Mouse (Mus musculus) thymus, postnatal 25 days (tissue): ENCODE data around the gene Rad23b.
"Not testable (repeated sequence)": the region's sequence is repeated elsewhere in the genome, so short reads cannot be mapped to it uniquely, and the experiment has no call there.

Experiments
- DNase-seq: peaks from one replicate; pipeline ENCODE4 v3.0.0; 2022

The Rad23b gene

GRCm38 (mm10) chr4:55349452-55350218, at the start of gene Rad23b:
Rad23b (plus strand) TSS chr4:55350043.
- DNase-seq: peak; percentile 100

- no peak for DNase-seq
Observed at GRCm38 (mm10) chr4:55304121-55304520, 45.7 kb upstream of the Rad23b start.

DNA sequence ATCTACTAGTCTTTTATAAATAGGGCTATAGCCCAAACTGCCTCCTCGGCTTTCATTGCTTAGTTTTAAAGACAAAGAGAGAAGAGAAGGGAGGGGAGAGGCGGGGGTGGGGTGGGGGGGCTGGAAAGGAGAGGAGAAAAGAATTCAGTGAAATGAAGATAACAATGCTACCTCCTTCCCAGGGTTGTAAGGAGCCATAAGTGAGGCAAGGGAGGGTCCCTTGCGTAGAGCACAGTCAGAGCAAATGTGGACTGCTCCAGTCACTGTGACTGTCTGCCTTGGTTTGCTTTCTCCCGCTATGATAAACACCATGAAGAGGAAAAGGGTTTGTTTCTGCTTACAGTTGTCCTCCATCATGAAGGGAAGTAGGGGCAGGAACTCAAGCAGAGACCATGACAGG, 43.2 kb upstream of the Rad23b start:
- DNase-seq: no peak

GRCm38 (mm10) chr4:55316726-55317125, 33.1 kb upstream of the Rad23b start:
- no peak for DNase-seq

- not testable (repeated sequence) for DNase-seq
Observed at GRCm38 (mm10) chr4:55318350-55318749, 31.5 kb upstream of the Rad23b start.

DNA sequence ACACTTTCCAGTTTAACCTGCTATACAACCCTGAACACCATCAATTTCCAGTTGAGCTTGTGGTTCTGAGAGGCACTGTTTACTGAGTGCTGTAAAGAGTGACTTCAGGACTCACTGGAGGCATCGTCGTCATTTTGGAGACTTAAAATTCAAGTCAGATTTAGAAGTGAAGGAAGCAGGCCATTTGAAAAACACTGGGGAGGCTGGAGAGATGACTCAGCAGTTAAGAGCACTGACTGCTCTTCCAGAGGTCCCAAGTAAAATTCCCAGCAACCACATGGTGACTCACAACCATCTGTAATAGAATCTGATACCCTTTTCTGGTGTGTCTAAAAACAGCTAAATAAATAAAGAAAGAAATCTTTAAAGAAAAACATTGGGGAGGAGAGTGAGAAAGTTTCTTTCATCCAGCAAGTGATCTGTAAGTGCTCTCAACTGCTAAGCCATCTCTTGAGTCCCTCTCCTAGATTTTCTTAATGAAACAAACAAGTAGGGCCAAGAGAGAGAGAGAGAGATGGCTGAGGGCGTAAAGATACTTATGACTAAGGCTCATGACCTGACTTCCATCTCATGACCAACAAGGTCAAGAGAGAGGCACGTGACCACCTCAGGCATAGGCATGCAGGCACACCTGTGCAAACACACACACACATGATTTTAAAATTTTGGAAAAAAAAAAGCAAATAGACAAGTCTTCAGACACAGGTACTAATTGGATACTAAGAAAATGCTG, 23.9 kb upstream of the Rad23b start:
- DNase-seq: no peak

- DNase-seq: no peak
Observed at GRCm38 (mm10) chr4:55327508-55327907, 22.3 kb upstream of the Rad23b start.

GRCm38 (mm10) chr4:55328471-55328870, 21.4 kb upstream of the Rad23b start:
- peak; percentile 18 for DNase-seq

DNA sequence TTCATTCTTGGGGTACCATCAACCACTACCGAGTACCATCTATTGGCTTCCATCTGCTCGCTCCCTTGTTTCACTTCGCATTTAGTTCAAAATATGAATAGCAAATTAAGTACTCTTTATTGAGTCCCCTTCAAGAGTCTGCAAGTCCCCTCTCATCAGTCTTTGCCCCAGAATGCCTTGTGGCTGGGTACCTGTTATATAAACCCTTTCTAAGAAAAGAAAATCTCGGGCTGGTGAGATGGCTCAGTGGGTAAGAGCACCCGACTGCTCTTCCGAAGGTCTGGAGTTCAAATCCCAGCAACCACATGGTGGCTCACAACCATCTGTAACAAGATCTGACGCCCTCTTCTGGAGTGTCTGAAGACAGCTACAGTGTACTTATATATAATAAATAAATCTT, 20.9 kb upstream of the Rad23b start:
- not testable (repeated sequence) for DNase-seq

DNA sequence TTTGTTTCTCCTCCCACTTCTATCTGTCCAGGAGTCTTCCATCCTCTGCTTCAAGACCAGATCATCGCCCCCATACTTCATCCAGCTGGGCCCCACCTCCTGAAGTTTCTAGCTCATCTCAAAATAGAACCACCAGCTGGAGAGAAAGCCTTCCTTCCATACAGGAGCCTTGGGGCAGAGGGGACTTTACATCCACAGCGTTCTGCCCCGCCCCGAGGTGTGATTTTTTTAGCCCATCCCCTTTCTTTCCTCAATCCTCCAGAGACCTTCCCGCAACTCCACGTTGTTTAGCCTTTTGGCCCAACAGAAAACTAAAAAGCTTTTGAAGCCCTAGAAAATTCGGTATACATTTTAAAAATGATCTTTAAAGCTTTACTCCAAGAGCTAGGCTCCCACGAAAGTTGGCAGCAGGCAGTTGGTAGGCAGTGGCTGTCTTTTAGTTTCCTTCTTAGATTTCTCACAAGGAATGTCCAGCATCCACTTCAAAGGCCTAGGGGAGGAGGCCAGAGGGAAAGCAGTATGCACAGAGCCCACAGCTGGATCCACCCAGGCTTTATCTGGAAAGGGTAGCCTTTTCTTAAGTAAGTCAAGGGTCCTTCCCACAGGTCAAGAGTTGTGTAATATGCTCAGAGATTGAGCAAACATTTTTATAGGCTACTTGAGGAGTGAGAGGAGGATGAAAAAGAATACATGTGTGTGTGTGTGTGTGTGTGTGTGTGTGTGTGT, 20.1 kb upstream of the Rad23b start:
- no peak for DNase-seq

DNA sequence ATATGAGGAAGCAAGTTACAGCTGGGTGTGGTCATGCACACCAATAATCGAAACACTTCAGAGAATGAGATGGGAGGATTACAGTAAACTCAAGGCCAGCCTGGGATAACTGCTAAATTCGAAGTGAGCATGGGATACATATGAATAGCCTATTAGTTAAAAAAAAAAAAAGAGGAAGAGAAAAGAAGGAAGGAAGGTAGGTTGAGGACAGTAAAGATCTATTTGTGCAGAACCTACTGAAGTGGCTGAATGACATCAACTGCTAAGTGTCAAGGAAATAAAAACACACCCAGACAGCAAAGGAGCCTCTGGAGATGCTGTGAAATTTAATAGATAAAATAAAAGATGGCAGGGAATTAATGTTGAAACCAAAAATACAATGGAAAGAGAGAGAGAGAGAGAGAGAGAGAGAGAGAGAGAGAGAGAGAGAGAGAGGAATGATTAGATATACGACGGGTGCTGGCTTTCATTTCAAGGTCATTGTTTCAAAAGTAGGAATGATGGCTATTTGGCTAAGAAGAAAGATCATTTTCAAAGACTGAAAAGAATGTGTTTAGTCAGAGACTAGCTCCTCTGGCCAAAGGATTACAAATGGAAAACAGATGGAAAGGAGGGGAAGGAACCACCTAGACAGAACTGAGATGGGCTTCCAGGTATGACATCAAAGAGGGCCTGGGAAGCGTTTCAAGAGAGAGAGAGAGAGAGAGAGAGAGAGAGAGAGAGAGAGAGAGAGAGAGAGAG, 14.6 kb upstream of the Rad23b start:
- DNase-seq: no peak

- DNase-seq: no peak
Observed at GRCm38 (mm10) chr4:55338905-55339304, 10.9 kb upstream of the Rad23b start.

GRCm38 (mm10) chr4:55339388-55339787, 10.5 kb upstream of the Rad23b start:
- no peak for DNase-seq

GRCm38 (mm10) chr4:55341797-55342196, 8.0 kb upstream of the Rad23b start:
- DNase-seq: no peak

DNA sequence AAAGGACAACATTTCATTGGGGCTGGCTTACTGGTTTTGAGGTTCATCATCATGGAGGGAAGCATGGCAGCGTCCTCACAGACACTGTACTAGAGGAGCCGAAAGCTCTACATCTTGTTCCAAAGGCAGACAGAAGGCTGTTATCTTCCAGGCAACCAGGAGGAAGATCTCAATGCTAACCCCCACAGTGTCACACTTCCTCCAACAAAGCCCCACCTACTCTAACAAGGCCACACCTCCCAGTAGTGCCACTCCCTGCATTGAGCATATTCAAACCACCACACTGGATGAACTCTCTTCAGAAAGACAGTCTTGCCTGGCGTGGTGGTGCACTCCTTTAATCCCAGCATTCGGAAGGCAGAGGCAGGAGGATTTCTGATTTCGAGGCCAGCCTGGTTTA, 7.2 kb upstream of the Rad23b start:
- peak; percentile 47 for DNase-seq

GRCm38 (mm10) chr4:55343287-55343686, 6.6 kb upstream of the Rad23b start:
- DNase-seq: peak; percentile 48

- DNase-seq: no peak
Observed at GRCm38 (mm10) chr4:55348759-55349451, 938 bp upstream of the Rad23b start.

DNA sequence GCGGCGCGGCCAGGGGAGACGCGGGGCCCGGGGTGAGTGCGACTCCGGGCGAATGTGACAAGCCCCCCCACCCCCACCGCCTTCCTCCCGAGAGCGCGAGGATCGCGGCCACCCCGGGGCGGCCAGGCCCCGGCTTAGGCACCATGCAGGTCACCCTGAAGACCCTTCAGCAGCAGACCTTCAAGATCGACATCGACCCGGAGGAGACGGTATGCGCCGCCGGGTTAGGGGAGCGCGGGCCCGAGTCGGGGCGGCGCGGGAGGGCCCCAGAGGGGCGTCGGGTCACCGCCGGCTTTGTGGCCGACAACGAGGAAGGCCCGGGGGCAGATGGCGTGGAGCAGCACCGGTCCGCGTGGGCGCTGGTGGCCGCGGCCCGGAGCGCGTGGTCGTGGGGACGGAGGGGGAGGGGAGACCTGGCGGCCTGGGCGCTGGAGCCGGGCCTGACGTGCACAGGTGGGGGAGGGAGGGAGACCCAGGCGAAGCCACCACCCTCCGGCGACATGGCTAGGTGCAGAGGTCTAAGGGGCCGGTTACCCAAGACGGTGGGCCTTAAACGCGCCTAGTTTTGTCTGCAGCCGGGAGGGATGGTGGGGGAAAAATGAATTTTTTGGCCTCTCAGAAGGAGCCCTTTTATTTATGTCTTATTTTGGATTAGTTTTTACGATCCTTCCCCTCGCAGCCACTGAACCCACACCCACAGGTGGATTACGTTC, 532 bp downstream of the Rad23b start:
- peak; percentile 69 for DNase-seq

- DNase-seq: no peak
Observed at GRCm38 (mm10) chr4:55351037-55351436, 1.2 kb downstream of the Rad23b start.

GRCm38 (mm10) chr4:55351860-55352259, 2.0 kb downstream of the Rad23b start:
- DNase-seq: no peak

DNA sequence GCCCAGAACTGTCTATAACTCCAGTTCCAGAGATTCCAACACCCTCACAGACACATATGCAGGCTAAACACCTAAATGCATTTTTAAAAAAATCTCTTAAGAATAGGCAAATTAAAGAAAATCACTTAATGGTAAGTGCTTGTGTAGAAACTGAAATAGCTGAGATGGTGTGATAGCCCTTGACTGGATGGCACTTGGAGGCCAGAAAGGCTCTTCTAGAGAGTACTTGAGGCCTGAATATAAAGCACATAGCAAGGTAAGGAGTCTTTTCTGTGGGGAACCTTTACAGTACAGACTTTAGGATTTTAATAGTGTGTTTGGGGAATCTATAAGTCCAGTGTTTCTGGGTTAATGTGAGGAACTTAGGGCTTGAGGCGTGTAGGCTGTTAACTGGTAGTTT, 4.2 kb downstream of the Rad23b start:
- no peak for DNase-seq

DNA sequence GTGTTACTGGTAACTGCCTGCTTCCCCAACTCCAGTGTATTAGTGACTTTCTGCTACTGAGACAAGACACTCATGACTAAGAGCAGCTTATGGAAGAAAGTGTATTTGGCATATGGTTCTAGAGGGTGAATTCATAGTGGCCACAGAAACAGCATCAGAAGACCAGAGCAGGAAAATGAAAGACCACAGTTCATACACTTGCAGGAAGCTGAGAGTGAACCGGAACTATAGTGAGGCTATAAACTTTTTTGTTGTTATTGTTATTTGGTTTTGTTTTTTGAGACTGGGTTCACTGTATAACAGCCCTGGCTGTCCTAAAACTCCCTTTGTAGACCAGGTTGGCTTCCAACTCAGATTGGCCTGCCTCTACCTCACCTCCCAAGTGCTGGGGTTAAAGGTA, 6.0 kb downstream of the Rad23b start:
- no peak for DNase-seq
